Mouse (Mus musculus) bone marrow, adult 2 months (tissue): ENCODE data around the gene Ust. TPM values are rescaled to one million over a fixed set of nuclear protein-coding genes. Genes with fewer than 3 reads are reported as not detected.

ENCODE experiments used
- H3K27ac ChIP-seq: fragments of 200-500 bp; 2 replicates; pipeline ENCODE4 v1.5.1; 2012; ENCODE audit warnings: low read depth, mild to moderate bottlenecking, control low read depth, inconsistent platforms, low read length; ENCODE audit not compliant: control insufficient read depth, poor library complexity, insufficient read depth
- H3K4me1 ChIP-seq: fragments of 200-500 bp; 2 replicates; pipeline ENCODE4 v1.6.1; 2011; ENCODE audit warnings: low read length; ENCODE audit not compliant: control insufficient read depth, insufficient read depth
- H3K4me3 ChIP-seq: fragments of 200-500 bp; replicated peaks from 2 replicates; pipeline ENCODE3; 2011; ENCODE audit warnings: mild to moderate bottlenecking, low read depth, low read length, control low read depth; ENCODE audit not compliant: control insufficient read depth
- CTCF ChIP-seq: fragments of 200-500 bp; IDR thresholded peaks from 2 replicates; pipeline ENCODE4 v1.5.1; 2011; ENCODE audit warnings: low read length, control low read depth; ENCODE audit not compliant: control insufficient read depth, insufficient read depth
- POLR2A ChIP-seq: fragments of 200-500 bp; IDR thresholded peaks from 2 replicates; pipeline ENCODE4 v1.6.1; 2011; ENCODE audit warnings: low read depth, mild to moderate bottlenecking, control low read depth, low read length, borderline replicate concordance; ENCODE audit not compliant: control insufficient read depth
- WGBS: fragments of 180-500 bp; shearing (Covaris S2); methylation state at CpG from one replicate; pipeline ENCODE4 v1.1.7; 2018; 5-methylcytosine and 5-hydroxymethylcytosine counted together
- polyA plus RNA-seq: library from polyadenylated mRNA; stranded (reverse); fragments of >200 nt; gene quantifications from 2 replicates; pipeline ENCODE4 v1.2.4, GENCODE M21; 2011; ENCODE audit warnings: low replicate concordance; ENCODE audit not compliant: missing spikeins, insufficient read depth, insufficient read length

The Ust gene
- polyA plus RNA-seq, 1 experiment: 0.47 TPM

DNA sequence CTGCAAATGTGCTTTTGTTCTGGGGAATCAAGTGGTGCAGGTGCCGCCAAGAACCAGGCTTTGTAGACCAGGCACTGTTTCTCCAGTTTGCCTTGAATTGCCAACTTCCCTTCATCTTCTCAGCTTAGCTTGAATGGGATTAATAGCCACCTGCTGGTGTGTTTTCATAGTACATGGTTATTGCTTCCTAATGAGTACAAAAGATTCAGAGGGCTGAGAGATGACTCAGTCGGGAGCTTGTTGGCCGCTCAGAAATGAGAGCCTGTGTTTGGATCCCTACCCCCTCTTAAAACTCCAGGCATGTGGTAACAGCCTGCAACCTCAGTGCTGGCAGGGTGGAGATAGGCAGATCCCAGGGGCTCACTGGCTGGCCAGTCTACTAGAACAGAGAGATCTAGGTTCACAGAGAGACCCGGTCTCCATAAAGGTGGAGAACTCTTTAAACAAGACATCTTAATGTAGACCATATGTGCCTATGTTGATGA, 127.3 kb downstream of the Ust start:
- H3K4me3 ChIP-seq: no peak overlapping the region
- WGBS: 67% methylated on average over 4 of the region's 4 CpGs
- no peak for TF ChIP-seq CTCF
- TF ChIP-seq POLR2A: no peak
- H3K4me1 ChIP-seq: no peaks in the 10 kb centered on the region
- no peak overlapping the region for H3K27ac ChIP-seq

- TF ChIP-seq POLR2A: no peak
- TF ChIP-seq CTCF: no peak
- Histone ChIP-seq H3K4me3 (no peak overlapping the region), H3K27ac (no peak overlapping the region), H3K4me1 (no peaks in the 10 kb centered on the region)
- 52% methylated on average over 7 of the region's 7 CpGs for WGBS
Observed at GRCm38 (mm10) chr10:8388239-8388638, 130.4 kb downstream of the Ust start.

GRCm38 (mm10) chr10:8369894-8370500, 148.6 kb downstream of the Ust start:
- Histone ChIP-seq H3K27ac (no peak overlapping the region), H3K4me1 (no peaks in the 10 kb centered on the region), H3K4me3 (no peak overlapping the region)
- 4% methylated on average over 10 of the region's 10 CpGs for WGBS
- TF ChIP-seq POLR2A (no peak), CTCF (no peak)

GRCm38 (mm10) chr10:8365816-8366215, 152.8 kb downstream of the Ust start:
- TF ChIP-seq POLR2A: no peak
- TF ChIP-seq CTCF: no peak
- Histone ChIP-seq H3K4me1 (no peaks in the 10 kb centered on the region), H3K27ac (no peak overlapping the region), H3K4me3 (no peak overlapping the region)
- 63% methylated on average over 1 of the region's 1 CpGs for WGBS

DNA sequence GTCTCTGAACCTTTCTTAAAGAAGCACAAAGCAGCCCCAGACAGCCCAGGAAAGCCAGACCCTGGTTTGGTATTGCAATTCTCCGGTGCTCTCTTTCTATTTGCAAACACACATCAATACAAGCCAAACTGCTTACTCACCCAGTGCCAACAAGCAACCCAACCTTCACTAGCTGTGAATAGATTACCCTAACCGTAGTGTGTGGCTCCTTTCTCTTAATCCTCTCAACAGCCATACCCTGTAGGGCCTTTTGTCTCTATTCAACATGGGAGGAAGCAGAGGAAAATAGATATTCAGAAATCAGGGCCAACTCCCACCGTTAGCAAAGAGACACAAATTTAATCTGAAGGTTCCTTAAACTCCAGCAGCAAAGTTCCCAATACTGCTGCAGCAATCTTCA, 154.4 kb downstream of the Ust start:
- TF ChIP-seq CTCF: no peak
- no peak for TF ChIP-seq POLR2A
- Histone ChIP-seq H3K27ac (no peak overlapping the region), H3K4me3 (no peak overlapping the region), H3K4me1 (no peaks in the 10 kb centered on the region)
- 72% methylated on average over 3 of the region's 3 CpGs for WGBS

DNA sequence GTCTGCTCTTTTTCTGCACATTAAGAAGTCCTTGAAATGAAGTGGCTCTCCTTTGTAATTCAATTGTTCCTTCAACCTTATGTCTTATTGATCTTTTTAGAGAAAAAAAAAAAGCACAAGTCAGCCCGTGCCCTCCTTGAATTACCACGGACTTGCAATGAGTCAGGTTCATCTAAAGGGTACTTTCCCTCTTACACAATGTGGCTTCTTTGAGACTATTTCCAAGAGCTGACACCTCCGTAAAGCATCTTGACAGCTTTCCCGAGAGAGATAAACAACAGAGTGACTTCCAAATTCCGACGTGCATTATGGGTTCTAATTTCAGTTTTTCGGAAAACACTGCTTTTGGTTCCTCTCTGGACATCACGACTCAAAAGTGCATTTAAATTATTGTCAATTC, 155.3 kb downstream of the Ust start:
- Histone ChIP-seq H3K4me3 (no peak overlapping the region), H3K4me1 (no peaks in the 10 kb centered on the region), H3K27ac (no peak overlapping the region)
- TF ChIP-seq POLR2A (no peak), CTCF (no peak)
- 79% methylated on average over 8 of the region's 8 CpGs for WGBS

GRCm38 (mm10) chr10:8358286-8359045, 160.2 kb downstream of the Ust start:
- Histone ChIP-seq H3K4me1 (no peaks in the 10 kb centered on the region), H3K4me3 (no peak overlapping the region), H3K27ac (no peak overlapping the region)
- WGBS: 66% methylated on average over 15 of the region's 15 CpGs
- TF ChIP-seq POLR2A (no peak), CTCF (no peak)

DNA sequence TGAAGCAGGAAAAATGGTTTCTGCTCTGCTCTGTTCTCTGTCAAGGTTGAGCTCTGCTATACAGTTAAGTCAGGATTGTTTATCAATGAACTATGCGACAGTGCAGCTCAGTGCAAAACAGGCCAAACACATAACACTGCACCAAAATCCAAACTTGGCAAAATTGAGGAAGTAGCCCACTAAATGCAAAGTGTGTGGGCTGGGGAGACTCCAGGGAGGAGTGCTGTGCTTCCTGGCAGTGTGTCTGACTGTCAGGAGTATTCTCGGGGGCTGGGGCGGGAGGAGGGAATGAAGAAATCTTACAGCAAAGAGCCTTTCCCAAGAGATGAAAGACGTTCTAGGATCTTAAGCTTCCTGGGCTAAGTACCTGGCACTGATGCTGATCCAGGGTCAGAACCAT, 165.1 kb downstream of the Ust start:
- H3K27ac ChIP-seq: no peak overlapping the region
- H3K4me1 ChIP-seq: no peaks in the 10 kb centered on the region
- TF ChIP-seq CTCF (no peak), POLR2A (no peak)
- no peak overlapping the region for H3K4me3 ChIP-seq
- 29% methylated on average over 4 of the region's 4 CpGs for WGBS

- TF ChIP-seq POLR2A: no peak
- TF ChIP-seq CTCF: no peak
- WGBS: 87% methylated on average over 7 of the region's 7 CpGs
Observed at GRCm38 (mm10) chr10:8350626-8351025, 168.0 kb downstream of the Ust start.

More at GRCm38 (mm10) chr10:8350626-8351025, 168.0 kb downstream of the Ust start:
- Histone ChIP-seq H3K4me1 (no peaks in the 10 kb centered on the region), H3K4me3 (no peak overlapping the region), H3K27ac (no peak overlapping the region)
